Mouse (Mus musculus) lung, embryonic 14.5 days (tissue): Measurements from ENCODE around the gene Gm28048. TPM values are rescaled to one million over a fixed set of nuclear protein-coding genes. Genes with fewer than 3 reads are reported as not detected.

ENCODE experiments used
- ATAC-seq: fragments of 200-750 bp; cut with Nextera tagmentation; 2 replicates; pipeline ENCODE4 v1.8.0; 2017; ENCODE audit warnings: mild to moderate bottlenecking, moderate TSS enrichment, moderate library complexity; ENCODE audit not compliant: insufficient read depth
- DNase-seq: peaks from one replicate; pipeline ENCODE4 v3.0.0-alpha.2; 2015
- H3K27ac ChIP-seq: fragments of 300-500 bp; sonication (generic); 2 replicates; pipeline ENCODE4 v1.5.1; 2014; ENCODE audit warnings: low read depth, mild to moderate bottlenecking, moderate library complexity
- H3K27me3 ChIP-seq: fragments of 300-500 bp; sonication (generic); 2 replicates; pipeline ENCODE4 v1.6.1; 2014; ENCODE audit warnings: low read length, control low read depth; ENCODE audit not compliant: insufficient read depth
- H3K36me3 ChIP-seq: fragments of 300-500 bp; sonication (generic); 2 replicates; pipeline ENCODE4 v1.6.1; 2014; ENCODE audit warnings: control low read depth; ENCODE audit not compliant: insufficient read depth
- H3K4me1 ChIP-seq: fragments of 300-500 bp; sonication (generic); 2 replicates; pipeline ENCODE4 v1.6.1; 2014; ENCODE audit warnings: antibody characterized with exemption, control low read depth; ENCODE audit not compliant: insufficient read depth
- H3K4me2 ChIP-seq: fragments of 300-500 bp; sonication (generic); 2 replicates; pipeline ENCODE4 v1.6.1; 2014; ENCODE audit warnings: mild to moderate bottlenecking
- H3K4me3 ChIP-seq: fragments of 300-500 bp; sonication (generic); 2 replicates; pipeline ENCODE4 v1.5.1; 2014; ENCODE audit warnings: low read depth, low read length
- H3K9ac ChIP-seq: fragments of 300-500 bp; sonication (generic); 2 replicates; pipeline ENCODE4 v1.6.1; 2014
- H3K9me3 ChIP-seq: fragments of 300-500 bp; sonication (generic); 2 replicates; pipeline ENCODE4 v1.6.1; 2016; ENCODE audit warnings: low read depth, low read length, control low read depth
- CTCF ChIP-seq: IDR thresholded peaks from 2 replicates; pipeline ENCODE4 v1.5.1; 2016; ENCODE audit warnings: antibody characterized with exemption, low read depth
- WGBS: fragments of 180-500 bp; shearing (Covaris S2); extraction: QIAGEN DNeasy Blood & Tissue Kit; methylation state at CpG from one replicate; pipeline ENCODE4 v1.1.7; 2014; 5-methylcytosine and 5-hydroxymethylcytosine counted together
- polyA plus RNA-seq: library from polyadenylated mRNA; unstranded; fragments of >200 nt; fragmentation: Nextera tagmentation; extraction: Ambion mirVana; gene quantifications from 2 replicates; pipeline ENCODE4 v1.2.1, GENCODE M21; 2014

Gene Gm28048
- polyA plus RNA-seq, 1 experiment from 2014 or later = 15.3 TPM

GRCm38 (mm10) chr11:22860335-22861227 is 121.3 kb downstream of the Gm28048 start, which contains the start of gene B3gnt2:
B3gnt2 (minus strand) TSS chr11:22860961.
- Histone ChIP-seq H3K9ac (peak within 1 kb of the TSS; percentile 82), H3K4me1 (no peaks in the 10 kb centered on the region), H3K27ac (peak within 1 kb of the TSS; percentile 86), H3K4me3 (peak within 1 kb of the TSS; percentile 73), H3K9me3 (no peaks in the 10 kb centered on the region), H3K36me3 (no peaks in the 10 kb centered on the region), H3K4me2 (peak within 1 kb of the TSS; percentile 96), H3K27me3 (peaks cover 27% of the 10 kb centered on the region)
- ATAC-seq (peak; percentile 15), DNase-seq (peak; percentile 54)
- no peak for TF ChIP-seq CTCF
- 4% methylated on average over 41 of the region's 41 CpGs for WGBS

GRCm38 (mm10) chr11:22859633-22860334 is 122.1 kb downstream of the Gm28048 start:
- WGBS = 1% methylated on average over 54 of the region's 55 CpGs
- no peaks in the 10 kb centered on the region for H3K4me1 ChIP-seq
- H3K4me2 ChIP-seq = peak overlapping the region; percentile 96
- peak overlapping the region; percentile 73 for H3K4me3 ChIP-seq
- peaks cover 27% of the 10 kb centered on the region for H3K27me3 ChIP-seq
- peak; percentile 93 for DNase-seq
- H3K27ac ChIP-seq = peak overlapping the region; percentile 86
- TF ChIP-seq CTCF = peak; percentile 16; the same call in 1 of the 2 replicates
- ATAC-seq = peak; percentile 95
- no peaks in the 10 kb centered on the region for H3K9me3 ChIP-seq
- no peaks in the 10 kb centered on the region for H3K36me3 ChIP-seq
- H3K9ac ChIP-seq = peak overlapping the region; percentile 82

DNA sequence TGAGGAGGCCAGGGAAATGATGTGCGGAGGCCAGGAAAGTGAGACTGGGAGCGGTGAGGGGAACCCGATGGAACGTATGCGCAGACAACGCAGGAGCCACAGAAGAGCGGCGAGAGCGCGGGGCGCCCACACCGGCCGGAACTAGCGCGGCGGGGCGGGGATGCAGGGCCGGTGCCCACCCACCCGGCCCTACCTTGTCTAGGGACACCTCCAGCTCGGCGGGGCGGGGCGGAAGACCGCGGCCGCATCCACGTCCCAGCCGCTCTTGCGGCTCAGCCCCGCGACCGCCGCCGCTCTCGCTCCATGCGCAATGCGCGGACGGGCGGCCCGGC is 122.6 kb downstream of the Gm28048 start:
- Histone ChIP-seq H3K27me3 (peaks cover 27% of the 10 kb centered on the region), H3K4me1 (no peaks in the 10 kb centered on the region), H3K36me3 (no peaks in the 10 kb centered on the region), H3K27ac (peak overlapping the region; percentile 86), H3K9me3 (no peaks in the 10 kb centered on the region), H3K9ac (peak overlapping the region; percentile 82), H3K4me2 (peak overlapping the region; percentile 96), H3K4me3 (peak overlapping the region; percentile 73)
- peak; percentile 77 for ATAC-seq
- no peak for TF ChIP-seq CTCF
- no peak for DNase-seq
- under 1% methylated on average over 34 of the region's 41 CpGs for WGBS

DNA sequence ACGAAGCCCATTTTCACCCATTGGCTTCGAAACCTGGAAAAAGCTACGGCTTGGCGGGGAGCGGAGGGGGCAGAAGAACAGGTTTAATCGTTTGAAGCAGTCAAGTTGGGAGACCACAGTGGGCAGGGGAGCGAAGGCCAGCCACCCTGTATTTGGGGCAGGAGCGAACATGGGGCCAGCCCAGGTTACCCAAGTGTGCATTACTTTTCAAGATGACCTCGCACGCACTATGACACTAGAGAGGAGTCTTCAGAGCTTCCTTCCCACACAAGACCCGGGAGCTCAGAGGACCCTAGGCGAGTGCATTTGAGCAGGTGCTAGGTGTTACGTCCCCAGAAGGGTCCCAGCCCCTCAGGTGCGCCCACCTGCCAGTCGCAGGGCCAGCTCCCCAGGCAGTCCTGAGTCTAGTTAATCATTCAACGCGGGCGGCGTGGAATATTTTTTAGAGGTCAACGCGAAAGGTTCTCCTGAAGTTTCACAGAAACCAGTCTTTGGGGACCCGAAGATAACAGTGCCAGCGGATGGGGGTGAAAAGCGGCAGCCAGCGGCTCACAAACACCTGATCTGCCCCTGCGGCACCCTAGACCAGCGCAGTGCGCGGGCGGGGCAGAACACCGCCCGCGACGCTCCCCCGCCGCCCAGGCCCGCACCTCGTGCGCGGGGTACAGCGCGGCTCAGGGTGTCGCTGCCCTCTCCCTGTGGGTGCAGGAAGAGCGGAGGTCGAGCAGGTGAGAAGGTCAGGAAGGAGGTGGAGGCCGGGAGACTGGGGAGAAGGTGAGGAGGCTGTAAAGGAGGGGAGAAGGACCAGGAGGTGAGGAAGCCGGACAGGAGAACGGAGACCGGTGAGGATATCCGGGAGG is 123.2 kb downstream of the Gm28048 start:
- H3K27ac ChIP-seq = peak overlapping the region; percentile 86

GRCm38 (mm10) chr11:22857705-22858440 is 124.0 kb downstream of the Gm28048 start:
- DNase-seq (peak; percentile 37), ATAC-seq (no peak)
- Histone ChIP-seq H3K27ac (peak overlapping the region; percentile 12; the same call in 1 of the 2 replicates), H3K36me3 (no peaks in the 10 kb centered on the region), H3K4me2 (peak overlapping the region; percentile 96), H3K9ac (peak overlapping the region; percentile 82), H3K27me3 (peaks cover 27% of the 10 kb centered on the region), H3K4me1 (no peaks in the 10 kb centered on the region), H3K4me3 (peak overlapping the region; percentile 73), H3K9me3 (no peaks in the 10 kb centered on the region)
- WGBS = 18% methylated on average over 25 of the region's 25 CpGs
- TF ChIP-seq CTCF = no peak

More for the DNA sequence above, 123.2 kb downstream of the Gm28048 start:
- Histone ChIP-seq H3K27me3 (peaks cover 27% of the 10 kb centered on the region), H3K9ac (peak overlapping the region; percentile 82), H3K4me1 (no peaks in the 10 kb centered on the region), H3K9me3 (no peaks in the 10 kb centered on the region), H3K4me2 (peak overlapping the region; percentile 96), H3K36me3 (no peaks in the 10 kb centered on the region), H3K4me3 (peak overlapping the region; percentile 73)
- TF ChIP-seq CTCF = no peak
- WGBS = 3% methylated on average over 46 of the region's 50 CpGs
- DNase-seq = no peak
- ATAC-seq = peak; percentile 21; the same call in 1 of the 2 replicates

GRCm38 (mm10) chr11:22857106-22857704 is 124.7 kb downstream of the Gm28048 start:
- H3K4me1 ChIP-seq = no peaks in the 10 kb centered on the region; the same call in 1 of the 2 replicates
- 78% methylated on average over 5 of the region's 5 CpGs for WGBS
- no peaks in the 10 kb centered on the region for H3K9me3 ChIP-seq
- H3K27me3 ChIP-seq = peaks cover 24% of the 10 kb centered on the region
- no peak overlapping the region for H3K9ac ChIP-seq
- no peaks in the 10 kb centered on the region for H3K36me3 ChIP-seq
- DNase-seq (no peak), ATAC-seq (no peak)
- no peak for TF ChIP-seq CTCF
- peak overlapping the region; percentile 96 for H3K4me2 ChIP-seq
- H3K27ac ChIP-seq = no peak overlapping the region
- H3K4me3 ChIP-seq = peak overlapping the region; percentile 73; the same call in 1 of the 2 replicates
